17 mouse cellular contexts compared by ENCODE assay signal in the genomic region with DNA sequence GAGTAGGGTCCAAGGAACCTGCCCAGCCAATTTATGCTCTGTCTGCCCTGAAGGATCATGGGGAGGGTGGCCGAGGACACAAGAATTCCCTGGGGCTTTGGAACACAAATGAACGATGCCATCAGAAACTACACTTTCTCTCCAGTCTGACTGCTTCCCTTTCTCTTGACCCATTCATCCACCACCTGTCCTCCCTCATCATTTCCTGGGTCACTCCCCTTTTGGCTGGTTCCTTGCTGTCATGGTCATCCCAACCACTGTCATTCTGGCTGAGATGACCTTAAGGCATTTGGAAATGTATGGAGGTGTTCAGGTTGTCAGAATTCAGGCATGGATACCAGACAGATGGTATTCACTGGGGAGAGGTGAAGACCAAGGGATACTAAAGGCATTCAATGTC.
"Had no signal": no experiment of that assay in that cellular context is flagged by ENCODE, and none has a peak within 500 bp of the region (broad histone marks: within the 10 kb centered on the region; RNA-seq: fewer than 3 reads in every experiment).

No protein-coding gene starts in this region.

- H3K36me3 ChIP-seq: lung, embryonic 15.5 days; midbrain, embryonic 13.5 days; neural tube, embryonic 12.5 days; stomach, embryonic 15.5 days had no signal

- H3K4me3 ChIP-seq: lung, embryonic 15.5 days; megakaryocyte, embryonic 14.5 days; midbrain, embryonic 13.5 days; neural tube, embryonic 12.5 days; stomach, embryonic 15.5 days had no signal

- H3K4me1 ChIP-seq: lung, embryonic 15.5 days; stomach, embryonic 15.5 days had no signal

- H3K27ac ChIP-seq: lung, embryonic 15.5 days; macrophage; midbrain, embryonic 13.5 days; neural tube, embryonic 12.5 days; stomach, embryonic 15.5 days; stomach, postnatal 0 days had no signal

- H3K9me3 ChIP-seq: lung, embryonic 15.5 days; megakaryocyte, embryonic 14.5 days; midbrain, embryonic 13.5 days; neural tube, embryonic 12.5 days; stomach, embryonic 15.5 days had no signal

- H3K4me2 ChIP-seq: lung, embryonic 15.5 days; midbrain, embryonic 11.5 days; midbrain, embryonic 13.5 days; neural tube, embryonic 12.5 days; stomach, embryonic 15.5 days had no signal

- ATAC-seq: lung, postnatal 0 days; midbrain, embryonic 13.5 days; midbrain, embryonic 16.5 days had no signal

- H3K9ac ChIP-seq: lung, embryonic 15.5 days; midbrain, embryonic 13.5 days; neural tube, embryonic 12.5 days; stomach, embryonic 15.5 days had no signal

- DNase-seq: lung, adult 2 months; lung, postnatal 14 days; lung, postnatal 36 days; right cerebral cortex, postnatal 14 days; thymus, adult 2 months; thymus, postnatal 25 days; thymus, postnatal 4 days had no signal

- H3K27me3 ChIP-seq: lung, embryonic 15.5 days; midbrain, embryonic 13.5 days; neural tube, embryonic 12.5 days; stomach, embryonic 15.5 days had no signal
